Mouse (Mus musculus): ENCODE measurements around the gene Slit1. TPM values are rescaled to one million over a fixed set of nuclear protein-coding genes. Genes with fewer than 3 reads are reported as not detected.

The Slit1 gene
- 0.17 and 0.29 TPM in 2 replicates for polyA plus RNA-seq (2015; fragmentation: Nextera tagmentation; extraction: Ambion mirVana)

DNA sequence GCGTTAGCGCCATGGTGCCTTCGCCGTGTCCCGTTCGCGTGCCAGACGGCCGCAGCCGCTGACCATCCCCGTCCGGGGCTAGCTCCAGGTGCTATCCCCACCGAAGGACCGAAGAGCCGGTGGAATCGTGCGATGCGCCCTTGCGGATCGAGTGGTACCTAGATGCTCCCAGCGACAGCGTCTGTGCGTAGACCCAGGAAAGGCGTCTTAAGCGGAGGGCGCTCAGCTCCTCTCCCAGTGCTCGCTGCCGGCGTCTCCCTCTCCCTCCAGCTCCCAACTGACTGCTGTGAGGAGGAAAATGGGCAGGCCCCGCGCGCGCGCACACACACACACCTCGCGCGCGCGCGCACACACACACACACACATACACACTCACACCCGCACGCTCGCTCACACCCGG is at the start of gene Slit1:
Slit1 (minus strand) TSS at position 270 of the 400 bp plus-strand sequence.
- no peak for DNase-seq (ENCODE audit: low spot score)

DNA sequence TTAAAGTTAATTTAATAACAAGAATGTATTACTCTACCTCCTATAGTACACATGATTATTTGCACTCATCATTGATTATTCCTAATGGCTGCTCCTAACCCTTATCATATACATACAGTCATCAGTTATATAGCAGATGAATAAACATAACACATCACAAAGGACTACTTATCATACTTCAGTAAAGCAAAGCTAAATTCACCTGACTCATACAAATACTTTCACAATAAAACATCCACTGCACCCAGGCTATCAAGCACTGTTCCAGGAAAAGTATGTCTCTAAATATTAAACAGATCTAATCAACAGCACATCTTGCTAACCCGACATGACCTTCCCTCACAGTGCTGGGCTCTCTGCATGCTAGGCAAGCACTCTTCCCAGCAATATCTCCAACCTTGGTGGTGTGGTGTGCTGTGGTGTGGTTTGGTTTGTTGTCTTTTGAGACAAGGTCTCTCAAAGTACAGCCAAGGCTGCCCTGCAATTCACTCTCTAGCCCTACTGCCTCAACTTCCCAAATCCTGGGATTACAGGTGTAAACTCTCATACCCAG is 49.5 kb upstream of the Slit1 start:
- no peak for DNase-seq (ENCODE audit: low spot score)

DNA sequence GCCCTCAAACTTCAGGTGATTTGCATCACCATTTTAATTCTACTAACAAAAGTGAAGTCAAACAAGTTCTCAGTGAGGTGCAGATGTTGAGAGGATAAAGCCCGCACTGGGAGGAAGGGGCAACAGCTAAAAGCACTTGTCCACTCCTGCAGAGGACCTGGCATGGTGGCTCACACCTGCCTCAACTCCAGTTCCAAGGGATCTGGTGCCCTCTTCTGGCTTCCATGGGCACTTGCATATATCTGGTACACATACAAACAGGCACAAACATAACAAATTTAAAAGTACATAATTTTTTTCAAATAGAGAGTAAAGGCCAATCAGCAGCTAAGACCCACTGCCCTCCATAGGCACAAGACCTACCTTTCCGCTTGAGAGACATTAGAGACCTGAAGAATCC is 47.9 kb upstream of the Slit1 start:
- DNase-seq (ENCODE audit: low spot score) = no peak

DNA sequence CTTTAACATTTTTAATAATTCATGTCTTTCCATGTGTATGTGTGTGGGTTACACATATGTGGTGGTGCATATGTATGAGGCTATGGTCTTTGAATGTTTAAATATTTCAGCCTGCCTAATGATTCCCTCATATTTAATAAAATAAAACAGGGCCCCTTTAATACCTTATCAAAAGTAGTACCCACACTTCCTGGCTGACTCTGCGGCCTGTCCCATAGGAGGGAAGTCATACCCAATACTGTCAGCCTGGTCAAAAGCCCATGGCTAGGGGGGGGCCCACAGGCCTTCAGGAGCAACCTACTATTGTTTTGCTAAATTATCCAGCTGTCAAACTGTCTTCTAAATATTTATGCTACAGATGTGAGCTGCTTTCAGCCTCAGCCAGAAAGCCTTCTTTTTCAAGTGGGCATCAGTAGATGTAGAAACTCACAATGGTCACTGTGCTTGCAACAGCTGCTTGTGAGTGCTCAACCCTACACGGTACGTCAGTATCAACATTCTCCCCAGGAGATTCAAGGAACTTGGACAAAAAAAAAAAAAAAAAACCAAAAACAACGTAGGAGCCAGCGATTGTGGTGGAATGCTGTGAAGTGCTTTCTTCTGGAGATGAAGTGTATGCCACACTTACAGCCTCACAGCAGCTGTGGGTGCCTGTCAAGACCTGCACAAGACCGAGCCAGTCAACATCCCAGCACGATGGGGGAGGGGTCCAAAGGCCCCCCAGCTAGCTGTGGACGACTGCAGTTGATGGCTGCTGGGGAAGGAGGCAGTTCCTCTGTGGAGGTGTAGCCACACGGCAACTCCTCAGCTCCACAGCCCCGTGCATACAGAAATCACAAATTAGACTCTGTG is 45.9 kb upstream of the Slit1 start:
- DNase-seq (ENCODE audit: low spot score) = no peak

DNA sequence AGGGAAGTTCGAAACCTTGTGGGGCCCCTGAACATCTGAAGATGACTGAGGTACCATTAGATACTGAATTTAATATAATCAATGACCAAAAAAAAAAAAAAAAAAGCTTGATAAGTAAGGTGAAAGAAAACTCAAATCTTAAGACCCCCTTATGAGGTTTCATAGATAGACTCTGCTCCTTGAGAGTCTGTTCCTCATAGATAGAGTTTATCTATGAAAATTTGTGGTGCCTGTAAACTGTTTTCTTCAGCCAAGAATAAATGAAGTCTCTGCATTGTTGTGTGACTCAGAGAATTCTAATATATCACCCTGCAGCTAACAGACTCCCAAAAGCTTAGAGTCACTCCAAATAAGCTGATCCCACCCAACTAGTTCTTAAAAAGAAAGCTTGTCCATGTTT is 43.4 kb upstream of the Slit1 start:
- no peak for DNase-seq (ENCODE audit: low spot score)

DNA sequence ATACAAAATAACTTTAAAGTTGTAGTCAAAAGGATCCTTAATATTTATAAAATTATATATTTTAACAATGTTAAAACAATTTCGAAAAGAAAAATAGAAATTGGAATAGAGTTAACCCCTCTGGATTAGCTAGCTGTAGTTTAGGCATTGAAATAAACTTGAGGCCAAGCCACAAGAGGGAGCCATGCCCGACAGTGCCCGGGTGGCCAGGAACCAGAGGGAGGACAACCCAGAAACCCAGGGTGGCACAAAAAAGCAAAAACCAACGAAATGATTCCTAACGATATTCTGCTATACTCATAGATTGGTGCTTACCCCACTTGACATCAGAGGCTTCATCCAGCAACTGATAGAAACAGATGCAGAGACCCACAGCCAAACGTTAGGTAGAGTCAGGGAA is 34.0 kb upstream of the Slit1 start:
- no peak for DNase-seq (ENCODE audit: low spot score)

DNA sequence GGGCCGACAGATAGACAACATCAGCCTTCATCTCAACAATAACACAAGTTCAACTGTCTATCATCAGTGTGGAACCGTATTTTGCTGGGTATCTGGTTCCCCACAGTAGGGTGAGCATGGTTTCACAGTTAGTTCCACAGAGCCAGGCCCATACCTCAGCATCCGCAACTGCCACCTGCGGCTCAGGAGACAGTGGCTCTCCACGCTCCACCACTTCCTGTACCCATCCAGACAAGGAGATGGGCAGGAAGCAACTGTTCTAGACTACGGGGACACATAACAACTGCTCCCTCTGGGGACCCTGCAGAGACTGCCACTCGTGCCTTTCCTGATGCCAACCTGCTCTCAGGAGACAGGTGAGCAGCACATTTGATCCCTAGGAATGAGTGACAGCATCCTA is 25.2 kb upstream of the Slit1 start:
- peak; percentile 79 for DNase-seq (ENCODE audit: low spot score)

DNA sequence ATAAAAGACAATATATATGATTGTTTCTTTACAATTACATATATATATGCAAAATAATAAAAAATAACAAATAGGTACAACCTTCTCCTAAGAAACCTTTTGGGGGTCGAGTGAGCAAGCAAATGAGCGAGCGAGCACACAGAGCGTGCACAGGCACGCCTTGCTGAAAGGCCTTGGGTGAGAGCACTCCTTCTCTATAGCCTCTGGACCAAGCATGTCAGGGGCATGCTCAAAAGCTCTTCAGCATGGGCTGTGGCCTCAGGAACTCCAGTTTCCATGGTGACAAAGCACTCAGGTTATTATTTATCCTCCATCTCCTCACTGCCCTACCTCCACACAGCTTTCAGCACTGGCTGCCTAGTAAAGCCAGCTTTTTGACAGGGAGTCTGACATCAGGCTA is 23.2 kb upstream of the Slit1 start:
- DNase-seq (ENCODE audit: low spot score) = no peak

DNA sequence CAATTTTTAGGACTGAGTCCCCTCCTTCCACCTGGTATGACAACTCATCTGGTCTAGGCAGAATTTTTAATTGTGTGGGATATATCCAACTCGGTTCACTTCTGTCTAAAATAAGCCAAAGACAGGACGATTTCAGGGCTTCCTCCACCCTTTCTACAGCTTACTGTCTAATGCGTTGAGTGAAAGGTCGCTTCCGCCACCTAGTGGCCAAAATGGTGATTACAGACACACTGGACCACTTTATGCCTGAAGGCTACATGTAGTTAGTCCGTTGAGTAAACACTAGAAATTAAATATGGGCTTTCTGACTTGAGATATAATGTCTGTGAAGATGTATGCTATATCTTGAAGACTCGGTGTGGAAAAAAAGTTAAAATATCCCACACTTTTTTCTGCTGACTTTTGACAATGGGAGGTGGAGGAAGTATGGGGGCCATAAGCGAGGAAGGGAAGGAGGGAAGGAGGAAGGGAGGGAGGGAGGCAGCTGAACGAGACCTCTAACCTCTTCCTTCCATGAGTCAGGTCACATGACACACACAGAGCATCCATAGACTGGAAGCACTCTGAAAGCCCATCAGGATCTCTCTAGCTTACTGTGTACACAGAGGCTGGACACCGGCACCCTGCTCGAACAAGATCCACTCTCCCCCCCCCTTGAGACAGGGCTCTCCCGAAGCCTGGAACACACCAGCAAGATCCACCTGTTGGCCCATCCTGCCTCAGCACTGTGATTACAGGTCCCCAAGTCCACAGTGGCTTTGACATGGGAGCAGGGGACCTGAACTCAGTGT is 20.6 kb upstream of the Slit1 start:
- peak; percentile 89 for DNase-seq (ENCODE audit: low spot score)

DNA sequence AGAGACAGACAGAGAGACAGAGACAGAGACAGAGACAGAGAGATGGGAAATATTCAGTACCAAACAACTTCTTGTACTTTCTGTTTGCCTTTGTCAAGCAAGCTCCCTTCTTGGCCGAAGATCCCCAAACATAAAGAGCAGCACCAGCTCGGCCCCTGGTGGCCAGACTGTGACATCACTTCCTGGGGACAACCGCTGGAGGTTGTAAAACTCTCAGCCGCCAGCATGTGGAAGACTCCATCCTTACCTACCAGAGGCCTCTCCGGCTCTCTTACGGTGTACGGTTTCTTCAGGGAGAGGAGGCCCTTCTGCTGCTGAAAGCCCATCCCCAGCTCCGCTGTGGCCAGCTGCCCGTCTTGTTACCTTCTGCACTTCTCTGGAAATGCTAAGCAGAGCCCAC is 18.1 kb upstream of the Slit1 start:
- DNase-seq (ENCODE audit: low spot score) = no peak

DNA sequence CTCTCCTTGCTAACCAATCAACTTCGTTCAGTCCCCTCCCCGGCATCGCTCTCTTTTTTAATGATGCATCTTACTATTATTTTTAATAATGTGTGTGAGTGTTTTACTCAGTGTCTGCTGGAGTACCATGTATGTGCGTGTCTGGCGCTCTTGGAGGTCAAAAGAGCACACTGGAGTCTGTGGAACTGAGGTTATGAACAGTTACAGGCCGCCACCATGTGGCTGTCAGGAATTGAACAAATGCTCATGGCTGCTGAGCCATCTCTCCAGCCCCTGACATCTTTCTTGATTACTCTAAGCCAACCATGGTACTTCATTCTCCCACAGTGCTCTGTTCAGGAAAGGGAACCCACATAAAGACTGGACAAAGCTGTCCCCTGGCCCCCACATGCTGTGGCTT is 16.3 kb upstream of the Slit1 start:
- DNase-seq (ENCODE audit: low spot score) = no peak

DNA sequence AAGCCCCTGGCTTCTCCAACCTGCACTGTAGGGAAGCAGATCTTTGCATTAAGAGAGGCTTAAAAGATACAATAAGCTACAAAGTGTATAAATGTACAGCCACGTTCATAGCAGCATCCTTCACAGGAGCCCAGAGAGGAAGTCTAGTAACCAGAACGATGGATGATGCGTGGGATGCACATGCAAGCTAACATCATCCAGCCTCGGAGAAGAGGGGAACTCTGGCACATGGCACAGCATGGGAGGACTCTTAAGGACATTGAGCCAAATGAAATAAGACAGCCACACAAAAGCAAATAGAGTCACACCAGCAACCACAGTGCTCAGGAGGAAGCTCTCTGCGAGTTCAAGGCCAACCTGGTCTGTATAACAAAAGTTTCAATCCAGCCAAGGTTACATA is 15.8 kb upstream of the Slit1 start:
- no peak for DNase-seq (ENCODE audit: low spot score)

DNA sequence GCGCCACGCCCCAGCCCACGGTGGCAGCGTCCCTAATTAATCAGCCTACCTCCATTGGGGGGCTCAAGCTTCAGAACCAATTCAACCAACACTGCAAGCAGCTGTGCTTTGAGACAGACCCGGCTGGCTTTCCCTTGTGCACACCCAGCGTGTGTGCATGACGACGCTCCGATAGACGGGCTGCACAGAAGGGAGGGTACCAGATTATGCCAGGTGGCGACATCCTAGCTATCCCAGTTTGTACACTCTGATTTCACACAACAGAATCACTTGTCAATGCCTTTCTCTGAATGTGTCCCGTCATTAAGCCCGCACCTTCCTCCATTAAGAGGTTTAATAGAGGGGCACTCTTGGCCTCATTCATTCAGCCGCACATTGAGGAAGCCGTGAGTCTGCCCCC is 11.3 kb upstream of the Slit1 start:
- no peak for DNase-seq (ENCODE audit: low spot score)

DNA sequence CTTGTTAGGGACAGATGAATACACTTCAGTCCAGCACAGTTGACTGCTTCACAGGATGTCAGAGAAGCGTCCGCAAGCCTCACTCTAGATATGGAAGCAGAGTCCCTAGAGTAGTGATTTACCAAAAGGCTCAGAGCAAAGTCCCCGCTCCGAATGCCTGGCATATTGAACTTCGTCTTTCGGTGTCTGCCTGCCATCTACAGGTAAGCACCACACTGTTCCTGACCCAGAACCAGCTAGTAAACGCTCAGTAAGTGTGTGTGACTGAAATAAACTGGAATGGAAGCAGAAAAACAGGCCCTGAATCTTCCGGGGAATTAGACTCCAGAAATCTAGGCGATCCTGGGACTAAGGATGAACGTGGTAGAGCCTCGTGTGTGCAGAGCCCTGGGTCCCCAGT is 8.4 kb upstream of the Slit1 start:
- DNase-seq (ENCODE audit: low spot score) = no peak

DNA sequence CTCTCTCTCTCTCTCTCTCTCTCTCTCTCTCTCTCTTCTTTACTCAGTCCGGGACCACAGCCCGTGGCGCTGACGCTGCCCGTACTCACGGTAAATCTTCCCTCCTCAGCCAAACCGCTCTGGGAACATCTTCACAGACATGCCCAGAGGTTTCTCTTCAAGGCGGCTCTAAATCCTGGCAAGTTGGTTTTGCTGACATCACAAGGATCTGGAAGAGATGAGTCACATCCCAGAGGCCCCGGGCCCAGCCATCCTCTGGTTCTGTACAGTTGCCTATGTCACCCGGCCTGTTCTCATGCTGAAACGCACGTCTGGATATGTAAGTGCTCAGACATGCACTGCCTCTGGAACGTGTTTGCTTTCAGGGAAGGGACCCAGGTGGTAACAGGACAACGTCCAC is 4.0 kb upstream of the Slit1 start:
- DNase-seq (ENCODE audit: low spot score) = no peak

DNA sequence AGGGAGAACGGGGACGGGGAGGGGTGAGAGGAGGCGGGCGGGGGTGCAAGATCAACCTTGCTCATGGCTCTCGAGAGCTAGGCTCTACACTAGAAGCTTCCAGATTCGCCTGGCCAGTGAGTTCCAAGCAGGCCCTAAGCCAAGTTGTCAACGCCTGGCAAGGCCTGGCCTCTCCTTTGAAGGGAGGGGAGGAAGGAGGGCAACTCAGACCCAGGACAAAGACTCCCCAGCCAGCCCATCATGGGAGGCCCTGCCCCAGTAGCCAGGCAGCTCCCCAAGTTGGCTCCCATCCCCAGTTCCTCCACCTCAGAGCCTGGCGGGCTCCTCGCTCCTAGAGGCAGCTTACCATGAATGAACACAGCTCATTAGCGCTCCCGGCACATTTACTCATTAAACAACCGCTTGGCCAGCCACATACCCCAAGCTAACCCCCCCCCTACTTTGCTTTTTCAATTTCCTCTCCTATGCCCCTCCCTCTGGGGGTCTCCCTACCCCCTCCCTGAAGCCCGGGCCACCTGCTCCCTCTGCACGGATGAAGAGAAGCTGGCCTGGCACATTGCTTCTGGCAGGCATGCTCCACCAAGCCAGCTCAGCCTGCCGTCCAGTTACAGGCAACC is 2.6 kb upstream of the Slit1 start:
- DNase-seq (ENCODE audit: low spot score) = no peak

DNA sequence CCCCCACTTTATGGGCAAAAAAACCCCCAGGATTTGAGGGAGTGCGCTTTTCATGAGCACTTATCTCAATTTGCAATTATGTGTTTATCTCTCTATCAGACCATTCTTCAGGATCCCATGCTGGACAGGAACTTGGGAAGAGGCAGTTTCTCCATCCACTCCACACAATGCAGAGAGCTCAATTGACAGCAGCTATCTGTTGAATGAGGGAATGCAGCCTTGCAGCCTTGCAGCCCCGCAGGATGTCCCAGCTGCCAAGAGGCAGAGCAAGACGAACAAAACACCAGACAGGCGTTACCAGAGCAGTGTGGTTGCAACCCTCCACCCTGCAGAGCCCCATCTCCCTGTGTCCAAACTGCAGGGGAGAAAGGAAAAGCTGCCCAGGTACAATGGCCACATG is 4.6 kb downstream of the Slit1 start:
- DNase-seq (ENCODE audit: low spot score) = no peak

DNA sequence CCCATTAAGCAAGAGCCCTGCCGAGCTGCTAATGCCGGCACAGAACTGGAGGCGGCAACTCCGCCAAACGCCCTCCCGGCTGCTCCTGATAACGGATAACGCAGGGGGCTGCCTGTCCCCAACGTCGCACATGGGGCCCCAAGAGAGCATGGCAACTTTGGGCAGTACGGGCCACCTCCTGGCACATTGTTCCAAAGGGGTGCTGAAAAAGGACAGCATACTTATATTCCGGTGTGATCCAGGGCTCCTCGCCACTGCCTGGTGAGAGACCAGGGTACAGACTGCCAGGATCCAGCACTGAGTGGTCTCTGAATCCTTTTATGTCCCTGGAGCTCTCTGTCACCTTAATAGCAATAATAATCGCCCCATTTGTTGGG is 5.0 kb downstream of the Slit1 start:
- no peak for DNase-seq (ENCODE audit: low spot score)

DNA sequence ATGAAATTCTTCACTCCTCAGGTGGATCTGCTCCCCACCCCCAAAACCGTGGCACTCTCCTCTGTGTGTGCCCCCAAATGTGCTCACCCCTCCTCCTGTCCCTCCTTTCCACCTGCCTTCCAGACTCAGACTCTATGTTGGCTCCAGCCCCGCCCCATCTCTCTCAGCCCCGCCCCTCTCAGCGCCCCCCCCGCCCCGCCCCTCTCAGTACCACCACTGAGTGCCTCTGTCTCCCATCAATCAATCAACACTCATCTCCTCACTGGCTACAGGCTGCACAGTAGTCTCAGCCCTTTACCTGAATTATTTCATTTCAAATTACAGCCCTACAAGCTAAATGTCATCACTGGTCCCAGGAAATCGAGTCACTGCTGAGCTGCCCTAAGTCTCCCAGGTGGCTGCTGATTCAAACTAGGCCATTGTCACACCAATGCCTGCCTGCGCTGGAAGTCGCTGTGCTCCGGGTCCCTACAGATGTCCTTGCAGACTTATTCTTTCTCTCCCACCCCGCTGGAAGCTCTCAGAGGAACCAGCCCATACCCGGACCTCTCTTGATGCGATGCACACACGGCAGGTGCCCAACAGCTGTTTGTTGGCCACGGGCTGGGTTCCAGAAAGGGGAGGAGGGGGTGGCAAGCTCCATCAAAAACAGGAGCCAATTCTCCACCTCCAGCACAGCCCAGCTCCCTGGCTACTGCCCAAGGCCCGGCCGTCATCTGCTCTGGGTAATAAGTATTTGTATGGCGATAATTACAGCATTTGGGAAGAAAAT is 5.6 kb downstream of the Slit1 start:
- DNase-seq (ENCODE audit: low spot score) = no peak

DNA sequence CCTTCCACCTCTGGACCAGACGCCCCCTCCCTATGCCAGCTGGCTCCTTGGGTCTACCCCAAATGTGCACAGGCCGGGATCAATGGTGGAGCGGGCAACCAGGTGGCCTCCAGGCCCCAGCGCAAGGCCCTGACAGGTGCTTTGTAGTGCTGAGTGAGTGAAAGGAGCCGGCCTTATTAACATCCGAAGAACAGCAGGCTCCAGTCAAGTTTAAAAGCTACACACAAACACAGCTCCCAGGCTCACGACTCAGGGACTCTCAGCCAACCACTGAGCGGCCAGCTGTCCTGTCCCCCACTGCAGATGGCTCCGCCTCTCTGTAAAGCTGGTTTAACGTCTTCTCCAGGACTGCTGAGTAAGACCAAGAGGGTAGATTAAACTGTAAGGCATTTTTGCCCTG is 8.8 kb downstream of the Slit1 start:
- no peak for DNase-seq (ENCODE audit: low spot score)

DNA sequence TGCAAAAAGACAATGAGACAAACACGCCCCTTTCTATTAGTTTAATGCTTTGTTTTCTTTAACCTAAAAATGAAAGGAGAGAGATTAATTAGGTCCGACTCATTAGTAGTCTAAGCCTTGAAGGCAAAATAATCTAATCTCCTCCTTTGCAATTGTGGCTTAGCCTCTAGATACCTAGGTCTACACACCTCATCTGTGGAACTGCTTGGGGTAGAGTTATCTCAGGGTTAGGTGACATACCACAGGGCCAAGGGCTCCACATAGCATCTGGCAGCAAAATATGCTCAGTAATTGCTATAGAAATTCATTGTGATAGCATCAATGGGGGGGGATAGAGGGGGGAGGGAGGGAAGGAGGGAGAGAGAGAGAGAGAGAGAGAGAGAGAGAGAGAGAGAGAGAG is 18.0 kb downstream of the Slit1 start:
- no peak for DNase-seq (ENCODE audit: low spot score)

Measured in thymus, postnatal 0 days (tissue).